Mouse (Mus musculus) liver, embryonic 15.5 days (tissue): ENCODE results near the gene 2610528J11Rik. TPM values are rescaled to one million over a fixed set of nuclear protein-coding genes. Genes with fewer than 3 reads are reported as not detected.
A peak's percentile ranks its signal among the peaks of the same experiment; 100 is the strongest.

Experiments used
- ATAC-seq: fragments of 200-750 bp; cut with Nextera tagmentation; 2 replicates; pipeline ENCODE4 v1.8.0; 2017; ENCODE audit warnings: moderate number of reproducible peaks, mild to moderate bottlenecking, moderate library complexity; ENCODE audit not compliant: insufficient read depth
- H3K27ac ChIP-seq: fragments of 300-500 bp; sonication (generic); replicated peaks from 2 replicates; pipeline ENCODE4 v1.5.1; 2015; ENCODE audit warnings: mild to moderate bottlenecking, inconsistent platforms
- H3K27me3 ChIP-seq: fragments of 300-500 bp; sonication (generic); 2 replicates; pipeline ENCODE4 v1.6.1; 2015; ENCODE audit warnings: mild to moderate bottlenecking, inconsistent platforms
- H3K36me3 ChIP-seq: fragments of 300-500 bp; sonication (generic); replicated peaks from 2 replicates; pipeline ENCODE4 v1.6.1; 2015; ENCODE audit warnings: moderate library complexity, mild to moderate bottlenecking, inconsistent platforms
- H3K4me1 ChIP-seq: fragments of 300-500 bp; sonication (generic); replicated peaks from 2 replicates; pipeline ENCODE4 v1.6.1; 2015; ENCODE audit warnings: inconsistent platforms
- H3K4me2 ChIP-seq: fragments of 300-500 bp; sonication (generic); 2 replicates; pipeline ENCODE4 v1.6.1; 2015; ENCODE audit warnings: moderate library complexity, mild to moderate bottlenecking, inconsistent platforms
- H3K4me3 ChIP-seq: fragments of 300-500 bp; sonication (generic); replicated peaks from 2 replicates; pipeline ENCODE4 v1.5.1; 2015; ENCODE audit warnings: mild to moderate bottlenecking, inconsistent platforms
- H3K9ac ChIP-seq: fragments of 300-500 bp; sonication (generic); 2 replicates; pipeline ENCODE4 v1.6.1; 2015; ENCODE audit warnings: moderate library complexity, mild to moderate bottlenecking, inconsistent platforms
- H3K9me3 ChIP-seq: fragments of 300-500 bp; sonication (generic); replicated peaks from 2 replicates; pipeline ENCODE4 v1.6.1; 2016; ENCODE audit warnings: inconsistent platforms
- WGBS: fragments of 180-500 bp; shearing (Covaris S2); methylation state at CpG from one replicate; pipeline ENCODE4 v1.1.7; 2015; ENCODE audit warnings: mixed read lengths; ENCODE audit not compliant: insufficient replicate concordance; 5-methylcytosine and 5-hydroxymethylcytosine counted together
- polyA plus RNA-seq: library from polyadenylated mRNA; unstranded; fragments of >200 nt; fragmentation: Nextera tagmentation; extraction: Ambion mirVana; gene quantifications from 2 replicates; pipeline ENCODE4 v1.2.1, GENCODE M21; 2015

2610528J11Rik gene
- polyA plus RNA-seq, 1 experiment from 2014 or later = 6.4 TPM

DNA sequence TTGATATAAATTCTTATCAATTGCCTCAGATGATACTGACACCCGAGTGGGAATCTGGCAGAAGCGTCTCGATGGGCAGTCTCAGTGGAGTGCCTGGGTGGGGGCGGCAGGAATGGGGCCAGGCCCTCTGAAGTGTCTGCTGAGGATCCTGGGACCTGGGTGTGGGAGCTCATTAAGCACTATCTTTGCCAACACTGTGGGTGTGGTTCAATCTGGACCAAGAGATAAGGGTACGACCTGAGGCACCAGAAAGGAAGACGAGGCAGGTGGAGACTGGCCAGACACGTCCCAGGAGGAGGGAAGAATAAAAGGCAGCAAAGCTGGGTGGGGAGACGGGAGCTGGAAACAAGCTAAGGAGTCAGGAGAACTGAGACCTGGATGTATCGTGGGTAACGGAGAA is 41.9 kb downstream of the 2610528J11Rik start:
- Histone ChIP-seq H3K27ac (peak overlapping the region; percentile 72), H3K4me2 (peak overlapping the region; percentile 50), H3K4me3 (peak overlapping the region; percentile 27), H3K36me3 (no peaks in the 10 kb centered on the region), H3K4me1 (peaks cover 36% of the 10 kb centered on the region), H3K9me3 (0 out of 2 replicates have a peak, but pooled peaks cover 3% of the 10 kb centered on the region), H3K9ac (no peak overlapping the region), H3K27me3 (peaks cover 11% of the 10 kb centered on the region)
- peak; percentile 93 for ATAC-seq
- WGBS = 16% methylated on average over 10 of the region's 10 CpGs

DNA sequence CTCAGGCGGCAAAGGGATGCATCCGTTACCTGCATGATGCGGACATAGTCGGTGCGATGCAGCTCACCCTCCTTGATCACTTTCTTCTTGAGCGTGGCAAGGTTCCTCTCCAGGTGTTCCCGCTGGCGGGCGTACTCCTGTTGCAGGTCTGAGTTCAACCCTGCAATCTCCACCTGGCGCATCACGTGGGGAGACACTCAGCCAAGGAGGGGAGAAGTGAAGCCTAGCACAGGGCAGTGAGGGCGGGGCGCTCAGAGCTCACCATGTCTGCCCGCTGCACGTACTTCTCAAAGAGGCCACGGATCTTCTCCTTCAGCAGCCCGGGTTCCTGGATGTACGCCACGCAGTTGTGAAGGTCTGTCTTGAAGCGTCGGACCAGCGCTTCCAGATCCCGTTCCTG is 42.5 kb downstream of the 2610528J11Rik start:
- Histone ChIP-seq H3K27me3 (peaks cover 17% of the 10 kb centered on the region), H3K4me1 (peaks cover 36% of the 10 kb centered on the region), H3K9ac (no peak overlapping the region), H3K27ac (peak overlapping the region; percentile 72), H3K36me3 (no peaks in the 10 kb centered on the region), H3K4me2 (peak overlapping the region; percentile 50), H3K9me3 (0 out of 2 replicates have a peak, but pooled peaks cover 3% of the 10 kb centered on the region), H3K4me3 (peak overlapping the region; percentile 27)
- ATAC-seq = peak; percentile 55
- 74% methylated on average over 23 of the region's 23 CpGs for WGBS

DNA sequence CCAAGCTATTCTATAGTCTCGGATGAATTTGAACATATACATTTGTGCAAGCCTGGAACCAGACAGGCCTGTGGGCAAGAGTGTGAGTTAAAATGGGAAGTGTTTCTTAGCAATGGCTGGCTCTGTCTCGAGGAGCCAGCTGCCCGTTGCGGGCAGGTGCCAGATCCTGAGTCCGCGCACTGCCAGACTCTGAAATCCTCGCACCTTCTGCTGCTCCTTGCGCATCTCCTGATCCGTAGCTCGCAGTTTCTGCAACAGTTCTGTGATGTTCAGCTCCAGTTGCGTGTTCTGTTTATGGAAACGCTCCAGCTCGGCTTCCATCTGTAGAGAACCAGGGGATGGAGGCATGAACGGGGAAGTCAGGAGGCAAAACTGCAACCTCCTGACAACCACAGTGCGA is 44.6 kb downstream of the 2610528J11Rik start:
- peaks cover 32% of the 10 kb centered on the region for H3K27me3 ChIP-seq
- H3K4me1 ChIP-seq = peaks cover 36% of the 10 kb centered on the region
- H3K36me3 ChIP-seq = no peaks in the 10 kb centered on the region
- H3K4me3 ChIP-seq = no peak overlapping the region
- no peak overlapping the region for H3K9ac ChIP-seq
- 0 out of 2 replicates have a peak, but pooled peaks cover 3% of the 10 kb centered on the region for H3K9me3 ChIP-seq
- H3K27ac ChIP-seq = no peak overlapping the region
- H3K4me2 ChIP-seq = no peak overlapping the region
- WGBS = 64% methylated on average over 15 of the region's 15 CpGs
- no peak for ATAC-seq

DNA sequence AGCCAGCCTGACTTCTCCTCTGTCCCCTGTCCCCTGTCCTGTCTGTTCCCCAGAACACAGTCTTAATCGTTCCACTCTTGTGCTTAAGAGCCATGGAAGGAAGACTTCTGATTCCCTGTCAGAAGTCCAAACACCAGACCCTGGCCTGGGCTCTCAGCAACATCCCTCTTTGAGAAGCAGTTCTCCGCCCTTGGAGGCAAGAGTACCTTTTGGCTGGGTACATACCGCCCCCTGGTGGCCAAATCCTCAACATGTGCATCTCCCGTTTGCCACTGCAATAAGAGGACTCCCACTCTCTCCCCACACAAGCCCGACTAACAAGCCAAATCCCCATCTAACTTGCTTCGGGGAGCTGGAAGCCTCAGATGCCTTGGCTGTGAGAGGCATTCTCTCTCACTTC is 49.3 kb downstream of the 2610528J11Rik start:
- Histone ChIP-seq H3K9me3 (no peaks in the 10 kb centered on the region), H3K9ac (no peak overlapping the region), H3K4me2 (no peak overlapping the region), H3K27ac (no peak overlapping the region), H3K36me3 (no peaks in the 10 kb centered on the region), H3K4me1 (no peaks in the 10 kb centered on the region), H3K4me3 (no peak overlapping the region), H3K27me3 (peaks cover 30% of the 10 kb centered on the region; the same call in 1 of the 2 replicates)
- WGBS = 5% methylated on average over 6 of the region's 6 CpGs
- ATAC-seq = no peak

DNA sequence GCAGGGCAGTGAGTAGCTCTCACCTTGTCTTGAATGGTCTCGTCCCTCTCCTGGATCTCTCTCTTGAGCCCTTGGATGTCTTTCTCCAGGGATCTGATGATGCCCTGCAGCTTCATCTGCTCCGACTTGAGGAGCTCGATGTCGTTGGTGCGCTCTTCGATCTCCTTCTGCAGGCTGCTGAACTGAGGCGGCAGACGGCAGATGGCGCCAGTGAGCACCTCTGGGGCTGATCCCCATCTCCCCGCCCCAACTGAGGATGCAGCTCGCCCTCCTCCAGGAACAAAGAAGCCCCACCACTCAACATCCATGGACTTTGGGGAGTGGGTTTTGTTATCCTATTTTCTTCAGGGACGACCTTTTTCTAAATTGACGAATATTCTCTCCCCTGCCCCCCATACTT is 52.5 kb downstream of the 2610528J11Rik start:
- Histone ChIP-seq H3K36me3 (no peaks in the 10 kb centered on the region), H3K9me3 (no peaks in the 10 kb centered on the region), H3K4me1 (no peaks in the 10 kb centered on the region), H3K27me3 (peaks cover 18% of the 10 kb centered on the region; the same call in 1 of the 2 replicates), H3K27ac (no peak overlapping the region), H3K4me2 (no peak overlapping the region), H3K4me3 (no peak overlapping the region), H3K9ac (no peak overlapping the region)
- no peak for ATAC-seq
- 38% methylated on average over 13 of the region's 13 CpGs for WGBS

Other genes starting within 250 kb of the 2610528J11Rik start
- 9.8 and 12.7 TPM in 2 replicates for gene Ptprf, start 235.6 kb upstream of the 2610528J11Rik start, polyA plus RNA-seq
- gene Szt2, start 117.7 kb upstream of the 2610528J11Rik start, polyA plus RNA-seq = 2.4 and 2.5 TPM in 2 replicates
- 65.5 and 73.5 TPM in 2 replicates for gene Med8, start 117.7 kb upstream of the 2610528J11Rik start, polyA plus RNA-seq
- gene Elovl1, start 98.9 kb upstream of the 2610528J11Rik start, polyA plus RNA-seq = 83.4 and 93.5 TPM in 2 replicates
- 170 and 187 TPM in 2 replicates for gene Cdc20, start 89.6 kb upstream of the 2610528J11Rik start, polyA plus RNA-seq
- gene Mpl, start 69.5 kb upstream of the 2610528J11Rik start, polyA plus RNA-seq = 6.3 and 7.3 TPM in 2 replicates
- 6.2 and 8.2 TPM in 2 replicates for gene Tie1, start 36.9 kb upstream of the 2610528J11Rik start, polyA plus RNA-seq
- gene Tmem125, start 17.0 kb downstream of the 2610528J11Rik start, polyA plus RNA-seq = 1.9 and 2.0 TPM in 2 replicates
- gene Cfap57, start 93.8 kb downstream of the 2610528J11Rik start, polyA plus RNA-seq = 0.75 and 0.82 TPM in 2 replicates
- gene Ebna1bp2, start 93.8 kb downstream of the 2610528J11Rik start, polyA plus RNA-seq = 50.8 and 62.9 TPM in 2 replicates
- not detected in 2 replicates for gene Olfr62, start 132.0 kb downstream of the 2610528J11Rik start, polyA plus RNA-seq
- gene Olfr1342, start 165.8 kb downstream of the 2610528J11Rik start, polyA plus RNA-seq = not detected in 2 replicates
- gene Olfr1341, start 176.5 kb downstream of the 2610528J11Rik start, polyA plus RNA-seq = not detected in 2 replicates
- gene Olfr1340, start 193.1 kb downstream of the 2610528J11Rik start, polyA plus RNA-seq = not detected in 2 replicates
- gene Olfr1339, start 205.2 kb downstream of the 2610528J11Rik start, polyA plus RNA-seq = not detected in 2 replicates
- not detected in 2 replicates for gene Olfr1338, start 231.7 kb downstream of the 2610528J11Rik start, polyA plus RNA-seq